ENCODE assay signal across 18 mouse cellular contexts in genomic region chr10:100161117-100161516, GRCm38 (mm10).
DNase-seq lines count a peak whose midpoint lies in the region; ATAC-seq and TF ChIP-seq lines count a peak whose summit lies in the region.
"Had no signal": no experiment of that assay in that cellular context is flagged by ENCODE, and none has a peak within 500 bp of the region (broad histone marks: within the 10 kb centered on the region; RNA-seq: fewer than 3 reads in every experiment).

No protein-coding gene starts in this region.

- H3K27ac ChIP-seq in lung, postnatal 0 days (ENCODE audit: low read length): no peak overlapping the region
- H3K27ac ChIP-seq in embryonic facial prominence, embryonic 10.5 days (replicated peaks): no peak overlapping the region
- H3K27ac ChIP-seq: embryonic facial prominence, embryonic 13.5 days; forebrain, embryonic 13.5 days; left cerebral cortex, adult 2 months; neural tube, embryonic 15.5 days had no signal

- TF ChIP-seq EP300 in lung, postnatal 0 days (IDR thresholded peaks at IDR 0.05): no peak

- H3K4me3 ChIP-seq in lung, postnatal 0 days (ENCODE audit: low read depth, low read length): no peak overlapping the region
- H3K4me3 ChIP-seq in embryonic facial prominence, embryonic 10.5 days: no peak overlapping the region
- H3K4me3 ChIP-seq: embryonic facial prominence, embryonic 13.5 days; forebrain, embryonic 13.5 days; left cerebral cortex, adult 2 months; neural tube, embryonic 15.5 days; stomach, embryonic 15.5 days had no signal

- peaks cover 3% of the 10 kb centered on the region; the same call in 1 of the 2 replicates for H3K4me1 ChIP-seq in lung, postnatal 0 days (ENCODE audit: insufficient read depth, low read depth, low read length)
- H3K4me1 ChIP-seq in embryonic facial prominence, embryonic 10.5 days: no peaks in the 10 kb centered on the region
- H3K4me1 ChIP-seq: embryonic facial prominence, embryonic 13.5 days; forebrain, embryonic 13.5 days; neural tube, embryonic 15.5 days; stomach, embryonic 15.5 days had no signal

- no peak for TF ChIP-seq CTCF in lung, postnatal 0 days (IDR thresholded peaks at IDR 0.05)

- no peaks in the 10 kb centered on the region for H3K36me3 ChIP-seq in lung, postnatal 0 days (ENCODE audit: insufficient read depth, low read length)
- H3K36me3 ChIP-seq in embryonic facial prominence, embryonic 10.5 days (replicated peaks): no peaks in the 10 kb centered on the region
- H3K36me3 ChIP-seq: embryonic facial prominence, embryonic 13.5 days; neural tube, embryonic 15.5 days; stomach, embryonic 15.5 days had no signal

- DNase-seq in heart, postnatal 10 days: peak; percentile 9 to 10
- DNase-seq in heart, postnatal 14 days: no peak
- DNase-seq in 416B (ENCODE audit: low read depth): peak; percentile 81
- DNase-seq in adrenal gland, postnatal 14 days: peak; percentile 23
- DNase-seq in lung, postnatal 0 days (ENCODE audit: low spot score): peak; percentile 70
- no peak for DNase-seq in urinary bladder, postnatal 10 days (ENCODE audit: low spot score)
- DNase-seq in embryonic facial prominence, embryonic 10.5 days (ENCODE audit: low spot score): no peak
- DNase-seq in yolk sac, embryonic 10.5 days (ENCODE audit: low spot score): no peak
- DNase-seq: cerebellum, postnatal 25 days; gastrocnemius, postnatal 14 days; kidney, postnatal 36 days; right cerebral cortex, postnatal 4 days; thymus, postnatal 36 days had no signal

- ATAC-seq in lung, postnatal 0 days: peak; percentile 82
- ATAC-seq: forebrain, embryonic 13.5 days had no signal

- no peak overlapping the region for H3K9ac ChIP-seq in lung, postnatal 0 days (replicated peaks; ENCODE audit: low read depth)
- H3K9ac ChIP-seq: embryonic facial prominence, embryonic 13.5 days; forebrain, embryonic 13.5 days; neural tube, embryonic 15.5 days; stomach, embryonic 15.5 days had no signal

- H3K4me2 ChIP-seq in lung, postnatal 0 days (replicated peaks; ENCODE audit: low read depth, low read length): no peak overlapping the region
- H3K4me2 ChIP-seq: embryonic facial prominence, embryonic 13.5 days; forebrain, embryonic 13.5 days; neural tube, embryonic 15.5 days; stomach, embryonic 15.5 days had no signal

- H3K9me3 ChIP-seq in lung, postnatal 0 days (ENCODE audit: low read length): no peaks in the 10 kb centered on the region
- H3K9me3 ChIP-seq in embryonic facial prominence, embryonic 10.5 days: no peaks in the 10 kb centered on the region
- H3K9me3 ChIP-seq: embryonic facial prominence, embryonic 13.5 days; forebrain, embryonic 13.5 days; neural tube, embryonic 15.5 days; stomach, embryonic 15.5 days had no signal

- WGBS in lung, postnatal 0 days: 38% methylated on average over 3 of the region's 3 CpGs
- 82% methylated on average over 3 of the region's 3 CpGs for WGBS in embryonic facial prominence, embryonic 10.5 days

- intact Hi-C loops in heart, postnatal 10 days (cut with DNase I): loop anchor here (10.0 kb wide), 1 partner anchor 406 kb away; the partner anchor contains the start of gene Csl
- intact Hi-C loops in heart, postnatal 14 days (cut with DNase I): no loop called here

- no peaks in the 10 kb centered on the region for H3K27me3 ChIP-seq in lung, postnatal 0 days (replicated peaks; ENCODE audit: insufficient read depth, low read length)
- no peaks in the 10 kb centered on the region for H3K27me3 ChIP-seq in embryonic facial prominence, embryonic 10.5 days (replicated peaks; ENCODE audit: low read depth, poor library complexity, severe bottlenecking)
- H3K27me3 ChIP-seq: embryonic facial prominence, embryonic 13.5 days; forebrain, embryonic 13.5 days; neural tube, embryonic 15.5 days; stomach, embryonic 15.5 days had no signal

Comparison
In these comparisons a context has a peak if more than half of its experiments do, and no peak if none do; other contexts are left out.
1. DNase-seq: peak in heart, postnatal 10 days (2 of 2), 416B (single experiment), adrenal gland, postnatal 14 days (single experiment) and lung, postnatal 0 days (single experiment); none in heart, postnatal 14 days (0 of 2), urinary bladder, postnatal 10 days (single experiment), embryonic facial prominence, embryonic 10.5 days (single experiment) and yolk sac, embryonic 10.5 days (single experiment).